Mouse (Mus musculus): ENCODE data around the gene Stfa3. TPM values are rescaled to one million over a fixed set of nuclear protein-coding genes. Genes with fewer than 3 reads are reported as not detected.

Stfa3 gene
- 0.43 TPM in 1 of 2 replicates, not detected in the other for polyA plus RNA-seq (2015; fragmentation: Nextera tagmentation; extraction: Ambion mirVana)

GRCm38 (mm10) chr16:36455342-36455802 is at the start of gene Stfa3:
TSS of gene Stfa3 (minus strand) at chr16:36455392.
- WGBS, result 59% methylated on average over 4 of the region's 4 CpGs
- no peak for ATAC-seq
- Histone ChIP-seq H3K9me3 (ENCODE audit: control insufficient read depth) (no peaks in the 10 kb centered on the region), H3K27ac (ENCODE audit: low read depth, low read length) (no peak within 1 kb of the TSS), H3K27me3 (replicated peaks; ENCODE audit: control insufficient read depth, insufficient read depth, low read length) (no peaks in the 10 kb centered on the region), H3K36me3 (ENCODE audit: control insufficient read depth, insufficient read depth) (no peaks in the 10 kb centered on the region), H3K4me1 (replicated peaks; ENCODE audit: control insufficient read depth, insufficient read depth, low read length) (no peaks in the 10 kb centered on the region), H3K4me3 (ENCODE audit: low read depth, low read length) (no peak within 1 kb of the TSS), H3K9ac (ENCODE audit: low read depth, low read length) (no peak within 1 kb of the TSS), H3K4me2 (replicated peaks; ENCODE audit: low read depth) (no peak within 1 kb of the TSS)
- TF ChIP-seq CTCF (IDR thresholded peaks at IDR 0.05; ENCODE audit: low read depth), result no peak

- Histone ChIP-seq H3K4me1 (replicated peaks; ENCODE audit: control insufficient read depth, insufficient read depth, low read length) (no peaks in the 10 kb centered on the region), H3K4me2 (replicated peaks; ENCODE audit: low read depth) (no peak overlapping the region), H3K4me3 (ENCODE audit: low read depth, low read length) (no peak overlapping the region), H3K27me3 (replicated peaks; ENCODE audit: control insufficient read depth, insufficient read depth, low read length) (no peaks in the 10 kb centered on the region), H3K9ac (ENCODE audit: low read depth, low read length) (no peak overlapping the region), H3K36me3 (ENCODE audit: control insufficient read depth, insufficient read depth) (no peaks in the 10 kb centered on the region), H3K27ac (ENCODE audit: low read depth, low read length) (no peak overlapping the region), H3K9me3 (ENCODE audit: control insufficient read depth) (no peaks in the 10 kb centered on the region)
- ATAC-seq, result no peak
- no peak for TF ChIP-seq CTCF (IDR thresholded peaks at IDR 0.05; ENCODE audit: low read depth)
- 62% methylated on average over 2 of the region's 2 CpGs for WGBS
These were observed 47.1 kb upstream of the Stfa3 start for GRCm38 (mm10) chr16:36502286-36502685.

GRCm38 (mm10) chr16:36492420-36492819 is 37.2 kb upstream of the Stfa3 start:
- Histone ChIP-seq H3K4me2 (replicated peaks; ENCODE audit: low read depth) (no peak overlapping the region), H3K4me1 (replicated peaks; ENCODE audit: control insufficient read depth, insufficient read depth, low read length) (no peaks in the 10 kb centered on the region), H3K9ac (ENCODE audit: low read depth, low read length) (no peak overlapping the region), H3K9me3 (ENCODE audit: control insufficient read depth) (no peaks in the 10 kb centered on the region), H3K4me3 (ENCODE audit: low read depth, low read length) (no peak overlapping the region), H3K27me3 (replicated peaks; ENCODE audit: control insufficient read depth, insufficient read depth, low read length) (no peaks in the 10 kb centered on the region), H3K36me3 (ENCODE audit: control insufficient read depth, insufficient read depth) (no peaks in the 10 kb centered on the region), H3K27ac (ENCODE audit: low read depth, low read length) (no peak overlapping the region)
- ATAC-seq, result no peak
- TF ChIP-seq CTCF (IDR thresholded peaks at IDR 0.05; ENCODE audit: low read depth), result no peak
- WGBS, result 69% methylated on average over 1 of the region's 1 CpGs

GRCm38 (mm10) chr16:36476866-36477265 is 21.7 kb upstream of the Stfa3 start:
- Histone ChIP-seq H3K4me3 (ENCODE audit: low read depth, low read length) (no peak overlapping the region), H3K4me1 (replicated peaks; ENCODE audit: control insufficient read depth, insufficient read depth, low read length) (no peaks in the 10 kb centered on the region), H3K4me2 (replicated peaks; ENCODE audit: low read depth) (no peak overlapping the region), H3K36me3 (ENCODE audit: control insufficient read depth, insufficient read depth) (no peaks in the 10 kb centered on the region), H3K27ac (ENCODE audit: low read depth, low read length) (no peak overlapping the region), H3K27me3 (replicated peaks; ENCODE audit: control insufficient read depth, insufficient read depth, low read length) (no peaks in the 10 kb centered on the region), H3K9me3 (ENCODE audit: control insufficient read depth) (no peaks in the 10 kb centered on the region), H3K9ac (ENCODE audit: low read depth, low read length) (no peak overlapping the region)
- TF ChIP-seq CTCF (IDR thresholded peaks at IDR 0.05; ENCODE audit: low read depth), result no peak
- 69% methylated on average over 9 of the region's 9 CpGs for WGBS
- no peak for ATAC-seq

- H3K27ac ChIP-seq (ENCODE audit: low read depth, low read length), result no peak overlapping the region
- no peak for ATAC-seq
- H3K9ac ChIP-seq (ENCODE audit: low read depth, low read length), result no peak overlapping the region
- H3K4me2 ChIP-seq (replicated peaks; ENCODE audit: low read depth), result no peak overlapping the region
- H3K4me1 ChIP-seq (replicated peaks; ENCODE audit: control insufficient read depth, insufficient read depth, low read length), result no peaks in the 10 kb centered on the region
- WGBS, result 90% methylated on average over 3 of the region's 3 CpGs
- H3K4me3 ChIP-seq (ENCODE audit: low read depth, low read length), result no peak overlapping the region
- TF ChIP-seq CTCF (IDR thresholded peaks at IDR 0.05; ENCODE audit: low read depth), result no peak
- no peaks in the 10 kb centered on the region for H3K9me3 ChIP-seq (ENCODE audit: control insufficient read depth)
- H3K27me3 ChIP-seq (replicated peaks; ENCODE audit: control insufficient read depth, insufficient read depth, low read length), result no peaks in the 10 kb centered on the region
- H3K36me3 ChIP-seq (ENCODE audit: control insufficient read depth, insufficient read depth), result no peaks in the 10 kb centered on the region
These were observed 20.3 kb upstream of the Stfa3 start for GRCm38 (mm10) chr16:36475530-36475929.

GRCm38 (mm10) chr16:36474849-36475248 is 19.7 kb upstream of the Stfa3 start:
- H3K4me3 ChIP-seq (ENCODE audit: low read depth, low read length), result no peak overlapping the region
- no peaks in the 10 kb centered on the region for H3K27me3 ChIP-seq (replicated peaks; ENCODE audit: control insufficient read depth, insufficient read depth, low read length)
- H3K9ac ChIP-seq (ENCODE audit: low read depth, low read length), result no peak overlapping the region
- TF ChIP-seq CTCF (IDR thresholded peaks at IDR 0.05; ENCODE audit: low read depth), result no peak
- H3K36me3 ChIP-seq (ENCODE audit: control insufficient read depth, insufficient read depth), result no peaks in the 10 kb centered on the region
- H3K4me1 ChIP-seq (replicated peaks; ENCODE audit: control insufficient read depth, insufficient read depth, low read length), result no peaks in the 10 kb centered on the region
- no peaks in the 10 kb centered on the region for H3K9me3 ChIP-seq (ENCODE audit: control insufficient read depth)
- 78% methylated on average over 2 of the region's 2 CpGs for WGBS
- H3K4me2 ChIP-seq (replicated peaks; ENCODE audit: low read depth), result no peak overlapping the region
- ATAC-seq, result no peak
- H3K27ac ChIP-seq (ENCODE audit: low read depth, low read length), result no peak overlapping the region

Measured in intestine, postnatal 0 days (tissue).